Mouse (Mus musculus) G1E (cell line): ENCODE data around the gene Fmo6.

Source experiments
- CTCF ChIP-seq: IDR thresholded peaks from 2 replicates; pipeline ENCODE4 v1.5.1; 2012; ENCODE audit warnings: low read depth, low read length, inconsistent platforms, mixed read lengths
- GATA1 ChIP-seq: IDR thresholded peaks from 2 replicates; pipeline ENCODE4 v1.6.1; 2012; ENCODE audit warnings: borderline replicate concordance, low read length, inconsistent platforms, mixed read lengths
- GATA2 ChIP-seq: IDR thresholded peaks from 2 replicates; pipeline ENCODE4 v1.6.1; 2012; ENCODE audit warnings: low read depth, low read length, inconsistent platforms, borderline replicate concordance
- POLR2AphosphoS5 ChIP-seq: IDR thresholded peaks from 2 replicates; pipeline ENCODE4 v1.6.1; 2012; ENCODE audit warnings: low read depth, low read length, inconsistent platforms; ENCODE audit not compliant: insufficient replicate concordance
- TAL1 ChIP-seq: conservative IDR thresholded peaks from 2 replicates; pipeline ENCODE4 v1.6.1; 2012; ENCODE audit warnings: low read depth, low read length, inconsistent platforms, mixed read lengths

- TF ChIP-seq CTCF (no peak), GATA1 (no peak), POLR2AphosphoS5 (no peak), TAL1 (no peak), GATA2 (no peak)
Measured at GRCm38 (mm10) chr1:162914932-162915556, 22.3 kb downstream of the Fmo6 start.
